Mouse (Mus musculus): ENCODE results near the gene 2010111I01Rik. TPM values are rescaled to one million over a fixed set of nuclear protein-coding genes. Genes with fewer than 3 reads are reported as not detected.

The 2010111I01Rik gene
- total and polyA plus RNA-seq, 2 experiments from 2014 or later: 107 to 149 TPM

- Histone ChIP-seq H3K27me3 (ENCODE audit: control insufficient read depth, insufficient read depth, low read length) (no peaks in the 10 kb centered on the region), H3K4me3 (ENCODE audit: low read depth, low read length) (no peak overlapping the region), H3K4me2 (ENCODE audit: low read depth, low read length) (no peak overlapping the region), H3K27ac (ENCODE audit: low read depth) (0 out of 2 replicates have a peak overlapping the region, but pooled peaks have one; percentile 63), H3K9me3 (replicated peaks; ENCODE audit: control insufficient read depth, low read length) (no peaks in the 10 kb centered on the region), H3K9ac (replicated peaks; ENCODE audit: low read depth, low read length) (no peak overlapping the region), H3K4me1 (ENCODE audit: control insufficient read depth, insufficient read depth) (no peaks in the 10 kb centered on the region), H3K36me3 (replicated peaks; ENCODE audit: control insufficient read depth, insufficient read depth, low read length) (no peaks in the 10 kb centered on the region)
- TF ChIP-seq EP300 (IDR thresholded peaks at IDR 0.05; ENCODE audit: low read depth): no peak
- no peak for TF ChIP-seq CTCF (IDR thresholded peaks at IDR 0.05; ENCODE audit: low read depth)
- ATAC-seq (ENCODE audit: insufficient read depth, low read depth): no peak
- 63% methylated on average over 3 of the region's 3 CpGs for WGBS
- no peak for DNase-seq (ENCODE audit: low spot score)
Observed at GRCm38 (mm10) chr13:63324311-63324710, 359.6 kb downstream of the 2010111I01Rik start.

GRCm38 (mm10) chr13:63324978-63325848 is 360.5 kb downstream of the 2010111I01Rik start:
- WGBS: 57% methylated on average over 10 of the region's 10 CpGs
- H3K27ac ChIP-seq (ENCODE audit: low read depth): peak overlapping the region; percentile 63

GRCm38 (mm10) chr13:63326015-63326414 is 361.3 kb downstream of the 2010111I01Rik start:
- H3K4me3 ChIP-seq (ENCODE audit: low read depth, low read length): no peak overlapping the region
- DNase-seq (ENCODE audit: low spot score) (no peak), ATAC-seq (ENCODE audit: insufficient read depth, low read depth) (no peak)
- no peak overlapping the region for H3K9ac ChIP-seq (replicated peaks; ENCODE audit: low read depth, low read length)
- H3K4me2 ChIP-seq (ENCODE audit: low read depth, low read length): no peak overlapping the region
- no peak for TF ChIP-seq CTCF (IDR thresholded peaks at IDR 0.05; ENCODE audit: low read depth)
- WGBS: 76% methylated on average over 2 of the region's 2 CpGs
- no peak overlapping the region for H3K27ac ChIP-seq (ENCODE audit: low read depth)
- no peaks in the 10 kb centered on the region for H3K36me3 ChIP-seq (replicated peaks; ENCODE audit: control insufficient read depth, insufficient read depth, low read length)
- no peaks in the 10 kb centered on the region for H3K27me3 ChIP-seq (ENCODE audit: control insufficient read depth, insufficient read depth, low read length)
- H3K4me1 ChIP-seq (ENCODE audit: control insufficient read depth, insufficient read depth): no peaks in the 10 kb centered on the region
- H3K9me3 ChIP-seq (replicated peaks; ENCODE audit: control insufficient read depth, low read length): no peaks in the 10 kb centered on the region

More at GRCm38 (mm10) chr13:63324978-63325848, 360.5 kb downstream of the 2010111I01Rik start:
- ATAC-seq (ENCODE audit: insufficient read depth, low read depth) (peak; percentile 45; the same call in 1 of the 2 replicates), DNase-seq (ENCODE audit: low spot score) (no peak)
- Histone ChIP-seq H3K27me3 (ENCODE audit: control insufficient read depth, insufficient read depth, low read length) (no peaks in the 10 kb centered on the region), H3K9ac (replicated peaks; ENCODE audit: low read depth, low read length) (no peak overlapping the region), H3K36me3 (replicated peaks; ENCODE audit: control insufficient read depth, insufficient read depth, low read length) (no peaks in the 10 kb centered on the region), H3K4me2 (ENCODE audit: low read depth, low read length) (no peak overlapping the region), H3K9me3 (replicated peaks; ENCODE audit: control insufficient read depth, low read length) (no peaks in the 10 kb centered on the region), H3K4me1 (ENCODE audit: control insufficient read depth, insufficient read depth) (no peaks in the 10 kb centered on the region), H3K4me3 (ENCODE audit: low read depth, low read length) (no peak overlapping the region)
- TF ChIP-seq EP300 (IDR thresholded peaks at IDR 0.05; ENCODE audit: low read depth) (no peak), CTCF (IDR thresholded peaks at IDR 0.05; ENCODE audit: low read depth) (no peak)

GRCm38 (mm10) chr13:63330236-63330860 is 365.7 kb downstream of the 2010111I01Rik start:
- ATAC-seq (ENCODE audit: insufficient read depth, low read depth) (no peak), DNase-seq (ENCODE audit: low spot score) (no peak)
- Histone ChIP-seq H3K4me1 (ENCODE audit: control insufficient read depth, insufficient read depth) (no peaks in the 10 kb centered on the region), H3K9ac (replicated peaks; ENCODE audit: low read depth, low read length) (no peak overlapping the region), H3K4me3 (ENCODE audit: low read depth, low read length) (no peak overlapping the region), H3K36me3 (replicated peaks; ENCODE audit: control insufficient read depth, insufficient read depth, low read length) (no peaks in the 10 kb centered on the region), H3K4me2 (ENCODE audit: low read depth, low read length) (no peak overlapping the region), H3K27me3 (ENCODE audit: control insufficient read depth, insufficient read depth, low read length) (no peaks in the 10 kb centered on the region), H3K27ac (ENCODE audit: low read depth) (no peak overlapping the region), H3K9me3 (replicated peaks; ENCODE audit: control insufficient read depth, low read length) (no peaks in the 10 kb centered on the region)
- 61% methylated on average over 9 of the region's 9 CpGs for WGBS
- TF ChIP-seq CTCF (IDR thresholded peaks at IDR 0.05; ENCODE audit: low read depth): no peak
- TF ChIP-seq EP300 (IDR thresholded peaks at IDR 0.05; ENCODE audit: low read depth): no peak

GRCm38 (mm10) chr13:63331379-63331778 is 366.7 kb downstream of the 2010111I01Rik start:
- Histone ChIP-seq H3K27ac (ENCODE audit: low read depth) (no peak overlapping the region), H3K4me3 (ENCODE audit: low read depth, low read length) (no peak overlapping the region), H3K9me3 (replicated peaks; ENCODE audit: control insufficient read depth, low read length) (no peaks in the 10 kb centered on the region), H3K4me1 (ENCODE audit: control insufficient read depth, insufficient read depth) (no peaks in the 10 kb centered on the region), H3K27me3 (ENCODE audit: control insufficient read depth, insufficient read depth, low read length) (no peaks in the 10 kb centered on the region), H3K36me3 (replicated peaks; ENCODE audit: control insufficient read depth, insufficient read depth, low read length) (no peaks in the 10 kb centered on the region), H3K9ac (replicated peaks; ENCODE audit: low read depth, low read length) (no peak overlapping the region), H3K4me2 (ENCODE audit: low read depth, low read length) (no peak overlapping the region)
- WGBS: 41% methylated on average over 4 of the region's 4 CpGs
- ATAC-seq (ENCODE audit: insufficient read depth, low read depth): no peak
- TF ChIP-seq EP300 (IDR thresholded peaks at IDR 0.05; ENCODE audit: low read depth) (no peak), CTCF (IDR thresholded peaks at IDR 0.05; ENCODE audit: low read depth) (peak; percentile 87)
- no peak for DNase-seq (ENCODE audit: low spot score)

All from heart, postnatal 0 days (tissue).